Mouse (Mus musculus) CH12.LX (cell line): ENCODE measurements around the gene Adarb1. TPM values are rescaled to one million over a fixed set of nuclear protein-coding genes. Genes with fewer than 3 reads are reported as not detected.
A peak's percentile ranks its signal among the peaks of the same experiment; 100 is the strongest.

Source experiments
- DNase-seq: peaks from one replicate; pipeline ENCODE4 v3.0.0-alpha.2; 2013; ENCODE audit errors: extremely low read depth
- H3K27ac ChIP-seq: 2 replicates; pipeline ENCODE4 v1.5.1; 2012; ENCODE audit warnings: low read depth, mild to moderate bottlenecking, control low read depth, moderate library complexity; ENCODE audit not compliant: insufficient read depth
- H3K27me3 ChIP-seq: replicated peaks from 2 replicates; pipeline ENCODE3; 2012; ENCODE audit warnings: inconsistent platforms
- H3K36me3 ChIP-seq, 2 experiments: replicated peaks in 1 of 2; 2 replicates each; pipeline versions ENCODE3 to v1.6.1; 2012; ENCODE audit warnings: inconsistent platforms in 1 of 2, low read length in 1 of 2, mild to moderate bottlenecking in 1 of 2, mixed read lengths in 1 of 2, moderate library complexity in 1 of 2; ENCODE audit not compliant: control insufficient read depth in 1 of 2, insufficient read depth in 1 of 2
- H3K4me1 ChIP-seq, 2 experiments: 2 replicates each; pipeline ENCODE4 v1.6.1; 2012; ENCODE audit warnings: inconsistent platforms in 1 of 2, moderate library complexity in 1 of 2; ENCODE audit not compliant: insufficient read depth in 2 of 2, control insufficient read depth in 1 of 2
- H3K4me2 ChIP-seq: 2 replicates; pipeline ENCODE4 v1.6.1; 2012; ENCODE audit warnings: low read depth, mild to moderate bottlenecking, control low read depth; ENCODE audit not compliant: poor library complexity, insufficient read depth, severe bottlenecking
- H3K4me3 ChIP-seq, 3 experiments: fragments of 150-350 bp in 1 of 3; sonication (generic) in 1 of 3; replicated peaks in 1 of 3; 2 replicates each; pipeline versions ENCODE3 to v1.5.1; 2011 to 2012; ENCODE audit warnings: low read depth in 2 of 3, low read length in 2 of 3, mild to moderate bottlenecking in 2 of 3, moderate library complexity in 2 of 3, control low read depth in 1 of 3, improper control_type of control experiment in 1 of 3, inconsistent platforms in 1 of 3, mixed read lengths in 1 of 3; ENCODE audit not compliant: poor library complexity in 1 of 3
- H3K79me2 ChIP-seq: replicated peaks from 2 replicates; pipeline ENCODE4 v1.6.1; 2012; ENCODE audit warnings: mild to moderate bottlenecking, moderate library complexity; ENCODE audit not compliant: control insufficient read depth, poor library complexity, insufficient read depth, severe bottlenecking; ENCODE audit errors: extremely low read depth
- H3K9ac ChIP-seq: 2 replicates; pipeline ENCODE4 v1.6.1; 2012; ENCODE audit warnings: low read depth, mild to moderate bottlenecking, control low read depth, moderate library complexity; ENCODE audit not compliant: insufficient read depth
- H3K9me3 ChIP-seq: replicated peaks from 2 replicates; pipeline ENCODE3; 2012; ENCODE audit warnings: low read length, inconsistent platforms, mixed read lengths
- CTCF ChIP-seq, 2 experiments: IDR thresholded peaks in 1 of 2; conservative IDR thresholded peaks in 1 of 2; 2 replicates each; pipeline ENCODE4 v1.5.1; 2011 to 2012; ENCODE audit warnings: low read depth in 2 of 2, low read length in 2 of 2, improper control_type of control experiment in 1 of 2, inconsistent platforms in 1 of 2, mild to moderate bottlenecking in 1 of 2, moderate library complexity in 1 of 2
- EP300 ChIP-seq: IDR thresholded peaks from 2 replicates; pipeline ENCODE4 v1.6.1; 2011; ENCODE audit warnings: low read length, improper control_type of control experiment
- JUN ChIP-seq: IDR thresholded peaks from 2 replicates; pipeline ENCODE4 v1.6.1; 2011; ENCODE audit warnings: low read depth, mild to moderate bottlenecking, low read length, improper control_type of control experiment, moderate library complexity; ENCODE audit not compliant: insufficient read depth
- KAT2A ChIP-seq: IDR thresholded peaks from 2 replicates; pipeline ENCODE4 v1.6.1; 2012; ENCODE audit warnings: low read length, improper control_type of control experiment, inconsistent platforms; ENCODE audit not compliant: insufficient replicate concordance
- MAZ ChIP-seq: IDR thresholded peaks from 2 replicates; pipeline ENCODE4 v1.6.1; 2012; ENCODE audit warnings: low read depth, mild to moderate bottlenecking, inconsistent platforms, low read length, improper control_type of control experiment, moderate library complexity
- MEF2A ChIP-seq: IDR thresholded peaks from 2 replicates; pipeline ENCODE4 v1.6.1; 2014; ENCODE audit warnings: low read depth, mild to moderate bottlenecking, inconsistent platforms, low read length, improper control_type of control experiment, borderline replicate concordance
- NRF1 ChIP-seq: IDR thresholded peaks from 2 replicates; pipeline ENCODE4 v1.6.1; 2014; ENCODE audit warnings: low read depth, mild to moderate bottlenecking, inconsistent platforms, low read length, improper control_type of control experiment, moderate library complexity
- POLR2AphosphoS2 ChIP-seq: IDR thresholded peaks from 2 replicates; pipeline ENCODE4 v1.6.1; 2011; ENCODE audit warnings: low read depth, low read length, improper control_type of control experiment
- RCOR1 ChIP-seq: conservative IDR thresholded peaks from 2 replicates; pipeline ENCODE4 v1.6.1; 2012; ENCODE audit warnings: low read depth, mild to moderate bottlenecking, inconsistent platforms, low read length, improper control_type of control experiment
- TBP ChIP-seq: conservative IDR thresholded peaks from 2 replicates; pipeline ENCODE4 v1.6.1; 2011; ENCODE audit warnings: low read depth, low read length, improper control_type of control experiment
- dilution Hi-C: fragments of 300-500 bp; cut with MboI; formaldehyde crosslinking; loops from 2 replicates; pipeline ENCODE4 v1.14.3; 2020; ENCODE audit warnings: low sequenced_read_pairs; ENCODE audit not compliant: extremely low pct_unique_long_range_greater_than_20kb, extremely low pct_ligation_motif_present
- in situ Hi-C: fragments of 300-500 bp; cut with MboI; formaldehyde crosslinking; loops from 3 replicates; pipeline ENCODE4 v1.14.3; 2019; ENCODE audit warnings: low sequenced_read_pairs, low pct_ligation_motif_present, low pct_unique_long_range_greater_than_20kb, mixed read lengths
- polyA plus RNA-seq: library from polyadenylated mRNA; unstranded; fragments of >175 nt; gene quantifications from 2 replicates; pipeline ENCODE4 v1.2.1, GENCODE M21; 2012; ENCODE audit warnings: low read depth; ENCODE audit not compliant: insufficient read length
- total RNA-seq, 2 experiments: library from RNA; depleted of rRNA; stranded (reverse); fragments of 300-350 nt in 1 of 2; fragments of >200 nt in 1 of 2; gene quantifications; 2 replicates each; pipeline ENCODE4 v1.2.3; 2012 to 2014

Gene Adarb1
- total and polyA plus RNA-seq, 3 experiments: 1.7 to 3.5 (median 2.4) TPM

GRCm38 (mm10) chr10:77467407-77467806 lies 49.3 kb upstream of the Adarb1 start:
- Histone ChIP-seq H3K79me2 (no peaks in the 10 kb centered on the region), H3K9ac (no peak overlapping the region), H3K4me2 (no peak overlapping the region), H3K36me3 (no peaks in the 10 kb centered on the region), H3K27me3 (no peaks in the 10 kb centered on the region), H3K4me3 (no peak overlapping the region), H3K4me1 (peaks cover 3 to 8% of the 10 kb centered on the region in 2 experiments; a peak in 3 of 4 replicates), H3K27ac (no peak overlapping the region), H3K9me3 (no peaks in the 10 kb centered on the region)
- in situ Hi-C loops: no loop called here
- dilution Hi-C loops: no loop called here
- TF ChIP-seq NRF1 (no peak), KAT2A (no peak), RCOR1 (no peak), MAZ (no peak), MEF2A (no peak), JUN (no peak), POLR2AphosphoS2 (no peak)
- no peak for DNase-seq

GRCm38 (mm10) chr10:77465902-77466301 lies 47.8 kb upstream of the Adarb1 start:
- Histone ChIP-seq H3K4me1 (peaks cover 3 to 8% of the 10 kb centered on the region in 2 experiments; a peak in 3 of 4 replicates), H3K27me3 (peaks cover 3% of the 10 kb centered on the region), H3K27ac (no peak overlapping the region), H3K4me3 (no peak overlapping the region), H3K9me3 (no peaks in the 10 kb centered on the region), H3K9ac (no peak overlapping the region), H3K4me2 (no peak overlapping the region), H3K36me3 (no peaks in the 10 kb centered on the region), H3K79me2 (no peaks in the 10 kb centered on the region)
- DNase-seq: no peak
- in situ Hi-C loops (no loop called here), dilution Hi-C loops (no loop called here)
- no peak for TF ChIP-seq TBP

- H3K4me2 ChIP-seq: no peak overlapping the region
- H3K27me3 ChIP-seq: peaks cover 9% of the 10 kb centered on the region
- no peak overlapping the region for H3K4me3 ChIP-seq
- H3K36me3 ChIP-seq: no peaks in the 10 kb centered on the region
- H3K27ac ChIP-seq: no peak overlapping the region
- dilution Hi-C loops: no loop called here
- no peak overlapping the region for H3K9ac ChIP-seq
- in situ Hi-C loops: no loop called here
- DNase-seq: peak; percentile 57
- H3K9me3 ChIP-seq: no peaks in the 10 kb centered on the region
- TF ChIP-seq CTCF (conservative IDR thresholded peaks at IDR 0.05 in 1 of 2, IDR thresholded peaks at IDR 0.05 in 1 of 2; ENCODE audit: low read depth in 2 of 2, low read length in 2 of 2) (no peak), EP300 (no peak)
- peaks cover 3 to 8% of the 10 kb centered on the region in 2 experiments; a peak in 3 of 4 replicates for H3K4me1 ChIP-seq
- H3K79me2 ChIP-seq: no peaks in the 10 kb centered on the region
These were observed 46.3 kb upstream of the Adarb1 start for GRCm38 (mm10) chr10:77464181-77464936.
